Mouse (Mus musculus) megakaryocyte, embryonic 14.5 days (primary cell): ENCODE measurements around the gene Dis3l2. TPM values are rescaled to one million over a fixed set of nuclear protein-coding genes. Genes with fewer than 3 reads are reported as not detected.
A peak's percentile ranks its signal among the peaks of the same experiment; 100 is the strongest.

Experiments
- H3K27me3 ChIP-seq: replicated peaks from 2 replicates; pipeline ENCODE3; 2012; ENCODE audit warnings: inconsistent platforms
- H3K36me3 ChIP-seq: replicated peaks from 2 replicates; pipeline ENCODE3; 2012; ENCODE audit warnings: low read length, inconsistent platforms, mixed read lengths
- H3K4me1 ChIP-seq: 2 replicates; pipeline ENCODE4 v1.6.1; 2012; ENCODE audit warnings: inconsistent platforms
- H3K4me3 ChIP-seq: replicated peaks from 2 replicates; pipeline ENCODE3; 2012; ENCODE audit warnings: moderate library complexity, mild to moderate bottlenecking, inconsistent platforms
- H3K9me3 ChIP-seq: 2 replicates; pipeline ENCODE4 v1.6.1; 2012; ENCODE audit warnings: inconsistent platforms
- FLI1 ChIP-seq: IDR thresholded peaks from 2 replicates; pipeline ENCODE4 v1.6.1; 2012; ENCODE audit warnings: low read length, inconsistent platforms, mixed read lengths
- GATA1 ChIP-seq: IDR thresholded peaks from 3 replicates; pipeline ENCODE4 v1.6.1; 2012; ENCODE audit warnings: mixed read lengths, low read length, inconsistent platforms, borderline replicate concordance
- polyA plus RNA-seq: library from polyadenylated mRNA; stranded (reverse); fragments of >175 nt; gene quantifications from 2 replicates; pipeline ENCODE4 v1.2.3, GENCODE M21; 2012; ENCODE audit warnings: low replicate concordance; ENCODE audit not compliant: insufficient read depth

Dis3l2 gene
- polyA plus RNA-seq, 1 experiment = 7.1 TPM

DNA sequence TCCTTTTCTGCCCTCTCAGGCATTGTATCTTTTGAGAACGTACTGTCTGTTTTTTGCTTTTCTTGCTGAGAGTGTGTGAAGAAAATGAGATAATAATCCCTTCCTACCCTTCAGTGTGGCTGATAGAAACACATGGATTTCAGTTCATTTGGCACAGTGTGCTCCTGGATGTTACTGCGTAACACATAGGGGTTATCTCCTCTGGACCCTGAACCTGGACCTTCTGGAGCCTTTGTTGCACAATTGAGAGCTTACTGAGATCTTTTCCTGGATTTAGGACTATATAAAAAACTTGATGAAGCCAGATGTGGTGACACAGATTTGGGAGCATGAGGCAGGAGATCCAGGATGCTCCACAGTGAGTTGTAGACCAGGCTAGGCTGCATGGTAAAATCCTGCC, 175.9 kb downstream of the Dis3l2 start:
- Histone ChIP-seq H3K9me3 (no peaks in the 10 kb centered on the region), H3K4me1 (no peaks in the 10 kb centered on the region), H3K36me3 (peaks cover 23% of the 10 kb centered on the region), H3K4me3 (no peak overlapping the region), H3K27me3 (no peaks in the 10 kb centered on the region)
- TF ChIP-seq GATA1 = no peak
- TF ChIP-seq FLI1 = no peak

DNA sequence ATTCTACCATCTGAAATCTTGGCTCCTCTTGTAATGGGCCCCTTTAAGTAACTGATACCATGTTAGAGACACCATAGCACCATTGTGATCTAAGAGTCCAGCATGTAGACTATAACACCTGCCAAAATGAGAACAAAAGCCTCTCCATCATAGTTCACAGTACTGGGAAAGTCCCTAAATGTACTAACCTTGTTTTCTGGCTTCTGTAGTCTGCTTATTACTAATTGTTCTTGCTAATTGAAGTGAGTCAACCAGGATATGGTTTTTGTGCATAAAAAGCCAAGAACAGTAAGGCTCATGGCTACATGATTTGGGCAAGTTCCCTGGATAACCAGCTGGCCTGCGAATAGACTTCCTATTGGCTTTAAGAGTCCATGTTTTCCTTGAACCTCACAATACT, 183.5 kb downstream of the Dis3l2 start:
- Histone ChIP-seq H3K36me3 (peaks cover 2% of the 10 kb centered on the region), H3K27me3 (no peaks in the 10 kb centered on the region), H3K9me3 (no peaks in the 10 kb centered on the region), H3K4me1 (peaks cover 10% of the 10 kb centered on the region), H3K4me3 (no peak overlapping the region)
- TF ChIP-seq GATA1 (no peak), FLI1 (no peak)

DNA sequence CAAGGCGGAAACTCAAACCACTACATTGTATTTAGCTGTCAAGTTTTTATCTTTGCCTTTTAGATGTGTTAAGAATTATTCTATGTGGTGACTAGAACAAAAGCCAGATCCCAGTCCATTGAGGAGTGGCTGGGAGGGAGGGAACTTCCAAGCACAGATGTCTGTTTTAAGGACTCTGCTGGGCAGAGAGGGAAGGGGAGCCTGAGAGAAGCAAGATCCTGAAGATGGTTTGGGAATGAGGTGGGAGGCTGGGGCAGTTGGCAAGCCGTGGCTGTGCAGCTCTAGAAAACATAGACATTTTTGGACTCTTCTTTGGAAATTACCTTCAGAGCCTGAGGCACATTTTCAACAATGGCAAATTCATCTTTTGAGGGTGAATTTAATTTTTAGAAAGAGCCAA, 208.9 kb downstream of the Dis3l2 start:
- no peak for TF ChIP-seq GATA1
- no peak for TF ChIP-seq FLI1
- Histone ChIP-seq H3K9me3 (no peaks in the 10 kb centered on the region), H3K4me3 (no peak overlapping the region), H3K27me3 (no peaks in the 10 kb centered on the region), H3K4me1 (peaks cover 30% of the 10 kb centered on the region), H3K36me3 (no peaks in the 10 kb centered on the region)

DNA sequence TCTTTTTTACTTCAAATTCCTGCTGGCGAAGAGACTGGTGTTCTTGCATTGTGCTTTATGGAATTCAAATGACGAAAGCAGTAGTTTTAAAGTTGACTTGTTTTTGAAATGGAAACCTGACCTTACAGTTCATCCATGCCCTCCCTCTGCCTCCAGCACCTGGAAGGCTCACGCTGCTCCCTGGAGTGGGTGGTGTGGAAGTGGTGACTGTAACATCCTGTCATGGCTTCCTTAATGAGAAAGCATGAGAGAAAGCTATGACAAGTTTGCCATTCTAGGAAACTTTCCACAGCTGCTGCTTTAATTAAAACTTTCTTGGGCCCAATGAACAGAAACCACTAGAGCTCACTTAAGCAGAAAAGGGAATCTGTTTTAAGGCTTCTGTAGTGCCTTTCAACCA, 210.3 kb downstream of the Dis3l2 start:
- peaks cover 30% of the 10 kb centered on the region for H3K4me1 ChIP-seq
- H3K4me3 ChIP-seq = no peak overlapping the region
- H3K9me3 ChIP-seq = no peaks in the 10 kb centered on the region
- TF ChIP-seq FLI1 = no peak
- TF ChIP-seq GATA1 = no peak
- no peaks in the 10 kb centered on the region for H3K36me3 ChIP-seq
- no peaks in the 10 kb centered on the region for H3K27me3 ChIP-seq

DNA sequence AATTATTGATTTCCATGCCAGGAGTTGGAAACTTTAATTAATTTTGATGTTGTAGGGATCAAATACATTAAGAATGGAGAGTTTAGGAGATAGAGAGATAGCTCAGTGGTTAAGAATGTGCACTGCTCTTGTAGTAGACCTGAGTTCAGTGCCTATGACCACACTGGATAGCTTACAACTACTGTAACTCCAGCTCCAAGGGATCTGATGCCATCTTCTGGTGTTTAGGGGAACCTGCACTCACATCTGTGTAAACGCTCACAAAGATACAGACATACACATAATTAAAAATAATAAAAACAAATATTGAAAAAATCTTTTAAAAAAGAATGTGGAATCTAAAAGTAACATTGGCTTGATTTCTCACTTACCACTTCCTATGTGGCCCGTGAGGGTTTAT, 211.1 kb downstream of the Dis3l2 start:
- no peaks in the 10 kb centered on the region for H3K36me3 ChIP-seq
- peaks cover 30% of the 10 kb centered on the region for H3K4me1 ChIP-seq
- H3K9me3 ChIP-seq = no peaks in the 10 kb centered on the region
- H3K4me3 ChIP-seq = no peak overlapping the region
- TF ChIP-seq GATA1 (no peak), FLI1 (no peak)
- H3K27me3 ChIP-seq = no peaks in the 10 kb centered on the region

DNA sequence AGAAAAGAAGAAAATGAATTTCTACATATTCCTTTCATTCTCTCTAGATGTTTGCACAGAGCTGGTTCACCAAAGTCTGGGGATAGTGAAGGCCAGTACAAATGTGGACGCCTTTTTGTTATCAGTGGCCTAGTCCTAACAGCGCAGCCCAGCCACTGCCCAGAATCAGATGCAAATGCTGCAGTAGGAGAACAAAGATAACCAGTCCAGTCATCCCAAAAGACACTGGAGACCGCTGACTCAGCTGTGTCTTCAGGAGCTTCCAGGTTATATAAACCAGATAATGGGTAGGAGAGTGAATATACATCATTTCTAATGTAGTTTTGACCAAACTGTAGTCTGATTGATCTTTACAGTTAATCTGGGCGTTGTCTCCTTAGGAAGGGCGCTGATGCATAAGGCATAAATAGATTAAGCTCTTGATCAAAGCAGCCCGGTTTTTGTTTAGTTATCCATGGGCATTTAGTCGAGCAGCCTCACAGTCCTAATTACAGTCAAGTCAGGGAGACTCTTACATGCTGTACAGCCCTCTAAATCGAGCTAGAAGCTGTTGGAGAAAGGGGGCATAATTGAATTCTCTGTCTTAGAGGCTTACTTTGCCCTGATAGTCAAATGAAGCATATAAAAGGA, 212.9 kb downstream of the Dis3l2 start:
- Histone ChIP-seq H3K27me3 (no peaks in the 10 kb centered on the region), H3K4me1 (peaks cover 33% of the 10 kb centered on the region), H3K4me3 (no peak overlapping the region), H3K36me3 (no peaks in the 10 kb centered on the region), H3K9me3 (no peaks in the 10 kb centered on the region)
- TF ChIP-seq FLI1 = no peak
- no peak for TF ChIP-seq GATA1

DNA sequence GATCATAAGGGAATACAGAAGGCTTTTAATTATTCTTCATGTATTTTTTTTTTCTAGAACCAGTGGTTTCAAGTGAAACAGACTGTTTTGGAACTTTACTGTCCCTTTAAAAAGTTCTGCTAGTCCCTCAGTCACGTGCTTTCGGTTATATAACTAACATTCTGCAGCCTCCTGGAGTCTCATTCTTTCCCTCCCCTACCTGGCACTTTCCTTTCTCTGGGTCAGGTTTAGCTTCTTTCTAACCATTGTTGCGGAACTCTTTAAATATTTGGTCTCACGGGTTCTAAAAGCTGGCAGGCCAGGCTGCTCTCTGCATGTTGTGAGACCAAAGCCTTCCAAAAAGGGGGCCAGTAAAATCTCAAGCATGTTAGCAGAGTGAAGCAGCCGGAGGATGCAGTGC, 222.2 kb downstream of the Dis3l2 start:
- H3K27me3 ChIP-seq = no peaks in the 10 kb centered on the region
- peaks cover 5% of the 10 kb centered on the region for H3K36me3 ChIP-seq
- peaks cover 6% of the 10 kb centered on the region for H3K4me1 ChIP-seq
- H3K4me3 ChIP-seq = peak overlapping the region; percentile 31
- TF ChIP-seq FLI1 (no peak), GATA1 (no peak)
- H3K9me3 ChIP-seq = no peaks in the 10 kb centered on the region

DNA sequence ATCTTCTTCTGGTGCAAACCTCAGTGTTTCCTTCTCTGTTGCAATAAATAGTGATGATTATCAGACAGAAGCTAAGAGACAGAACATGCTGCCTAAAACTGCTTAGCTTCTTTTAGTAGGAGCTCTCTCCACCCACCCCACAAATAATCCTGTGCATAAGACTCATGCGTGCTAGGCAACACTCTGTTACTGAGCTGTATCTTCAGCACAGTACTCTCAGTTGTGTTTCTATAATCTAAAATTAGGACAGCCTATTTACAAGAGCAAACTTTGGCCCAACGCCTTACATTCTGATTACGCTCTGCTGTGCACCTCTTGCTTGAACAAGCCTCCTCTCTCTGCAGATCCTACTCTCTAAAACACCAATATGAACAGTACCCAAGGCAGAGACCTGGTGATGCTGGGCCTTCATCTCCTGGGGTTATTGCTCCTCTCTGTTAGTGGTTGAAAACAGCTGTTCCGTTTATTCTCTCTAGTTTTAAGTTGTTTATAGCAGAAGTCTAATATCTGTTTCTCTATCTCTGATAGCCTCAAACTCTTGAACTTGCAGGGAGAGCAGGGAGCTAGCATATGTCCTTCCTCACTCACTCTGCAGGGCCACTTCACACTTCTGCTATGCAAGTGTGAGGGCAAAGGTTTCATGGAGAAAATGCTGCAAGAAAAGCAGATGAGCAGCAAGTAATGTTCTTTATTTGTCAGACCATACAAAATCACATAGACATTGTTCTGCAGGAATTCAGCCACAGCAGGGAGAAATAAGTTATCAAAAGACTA, 228.2 kb downstream of the Dis3l2 start:
- Histone ChIP-seq H3K4me1 (no peaks in the 10 kb centered on the region), H3K4me3 (no peak overlapping the region), H3K9me3 (no peaks in the 10 kb centered on the region), H3K36me3 (peaks cover 23% of the 10 kb centered on the region), H3K27me3 (no peaks in the 10 kb centered on the region)
- TF ChIP-seq GATA1 (no peak), FLI1 (no peak)

DNA sequence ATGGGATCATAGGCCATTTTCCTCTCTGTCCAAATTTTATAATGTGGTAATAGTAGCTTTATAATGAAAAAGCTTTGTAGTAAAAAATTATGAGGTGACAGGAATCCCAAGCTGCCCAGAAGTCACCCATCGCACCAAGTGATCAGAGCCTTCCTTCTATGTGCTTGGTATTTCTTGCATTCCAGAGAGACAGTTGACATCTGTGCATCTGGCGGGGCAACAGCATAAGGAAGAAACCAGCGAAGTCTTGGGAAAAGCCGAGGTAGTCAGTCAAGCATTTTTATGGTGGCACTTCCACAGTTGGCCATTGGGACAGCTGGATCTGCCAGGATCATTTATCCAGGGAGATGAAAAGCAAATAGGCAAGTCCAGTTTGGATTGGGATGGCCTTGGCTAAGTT, 229.2 kb downstream of the Dis3l2 start:
- Histone ChIP-seq H3K9me3 (no peaks in the 10 kb centered on the region), H3K4me3 (no peak overlapping the region), H3K27me3 (no peaks in the 10 kb centered on the region), H3K4me1 (no peaks in the 10 kb centered on the region), H3K36me3 (peaks cover 23% of the 10 kb centered on the region)
- TF ChIP-seq GATA1 (no peak), FLI1 (no peak)

DNA sequence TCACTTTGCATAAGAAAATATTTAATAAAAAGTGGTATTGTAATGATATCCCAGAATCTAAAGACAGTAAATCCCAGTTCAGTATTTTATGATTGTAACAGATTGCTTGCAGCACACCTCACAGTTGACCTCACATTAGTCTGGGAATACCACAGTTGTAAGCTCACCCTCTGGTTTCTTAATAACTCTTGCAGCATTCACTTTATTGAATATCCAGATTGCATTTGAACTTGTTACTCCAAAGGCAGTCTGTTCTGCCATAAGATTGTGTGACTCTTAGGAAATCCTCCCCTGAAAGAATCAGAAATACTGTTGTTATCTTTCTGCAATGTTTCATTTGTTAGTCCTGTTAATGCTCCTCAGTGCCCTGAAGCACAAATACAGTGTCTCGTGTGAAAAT, 230.0 kb downstream of the Dis3l2 start:
- no peak for TF ChIP-seq GATA1
- TF ChIP-seq FLI1 = no peak
- H3K27me3 ChIP-seq = no peaks in the 10 kb centered on the region
- no peaks in the 10 kb centered on the region for H3K4me1 ChIP-seq
- H3K36me3 ChIP-seq = peaks cover 23% of the 10 kb centered on the region
- no peak overlapping the region for H3K4me3 ChIP-seq
- no peaks in the 10 kb centered on the region for H3K9me3 ChIP-seq
